8 mouse cellular contexts compared by ENCODE assay signal in the genomic region with DNA sequence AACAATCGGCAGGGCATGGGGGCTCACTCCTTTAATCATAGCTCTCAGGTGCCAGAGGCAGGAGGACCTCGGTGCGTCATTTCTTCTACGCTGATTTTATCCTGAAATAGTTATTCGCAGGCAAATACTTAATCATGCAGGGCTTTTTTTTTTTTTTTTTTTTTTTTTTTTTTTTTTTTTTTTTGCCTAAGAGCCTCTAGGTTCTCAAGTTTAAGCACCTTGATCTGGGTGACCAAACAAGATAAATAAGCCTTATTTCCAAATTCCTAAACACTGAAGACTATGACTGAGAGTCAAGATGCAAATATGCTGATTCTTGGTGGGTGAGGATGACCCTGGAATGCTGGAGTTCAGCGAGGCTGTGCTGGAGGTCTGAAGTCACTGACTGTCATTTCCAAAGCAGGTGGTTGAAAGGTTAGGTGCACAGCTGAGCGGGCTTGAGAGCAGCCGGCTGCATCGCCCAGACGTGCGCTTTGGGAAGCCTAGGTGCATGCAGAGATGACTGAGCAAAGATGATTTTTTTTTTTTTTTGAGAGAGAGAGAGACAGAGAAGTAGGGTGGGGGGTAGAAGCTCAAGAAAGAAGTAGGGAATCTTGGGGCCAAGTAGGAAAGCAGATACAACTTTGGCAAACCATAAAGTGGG. TPM values are rescaled to one million over a fixed set of nuclear protein-coding genes. Genes with fewer than 3 reads are reported as not detected.
DNase-seq lines count a peak whose midpoint lies in the region; ATAC-seq and TF ChIP-seq lines count a peak whose summit lies in the region.

No protein-coding gene starts in this region.

- TF ChIP-seq POLR2A in thymus, adult 2 months (IDR thresholded peaks at IDR 0.05; ENCODE audit: control insufficient read depth, extremely low read depth, insufficient read depth, low read length, poor library complexity): no peak

- peak overlapping the region; percentile 23; the same call in 1 of the 2 replicates for H3K27ac ChIP-seq in lung, postnatal 0 days (ENCODE audit: low read length)
- no peak overlapping the region for H3K27ac ChIP-seq in intestine, embryonic 16.5 days (ENCODE audit: low read length)
- no peak overlapping the region for H3K27ac ChIP-seq in thymus, adult 2 months (ENCODE audit: control insufficient read depth, insufficient read depth, low read length)

- no peaks in the 10 kb centered on the region for H3K36me3 ChIP-seq in lung, postnatal 0 days (ENCODE audit: insufficient read depth, low read length)
- peaks cover 3% of the 10 kb centered on the region; the same call in 1 of the 2 replicates for H3K36me3 ChIP-seq in intestine, embryonic 16.5 days (ENCODE audit: control insufficient read depth, insufficient read depth, low read length)
- H3K36me3 ChIP-seq in thymus, adult 2 months (ENCODE audit: control insufficient read depth, insufficient read depth, low read length): peaks cover 10% of the 10 kb centered on the region

- ATAC-seq in lung, postnatal 0 days: no peak
- no peak for ATAC-seq in intestine, embryonic 16.5 days
- ATAC-seq in megakaryocyte, adult 5-6 weeks (ENCODE audit: poor library complexity, severe bottlenecking): peak; percentile 7; the same call in 1 of the 2 replicates
- ATAC-seq in frontal cortex, adult (ENCODE audit: low TSS enrichment): no peak
- no peak for ATAC-seq in CD4-positive, CD25-positive, alpha-beta regulatory T cell, adult 4 months

- H3K9ac ChIP-seq in lung, postnatal 0 days (replicated peaks; ENCODE audit: low read depth): peak overlapping the region; percentile 85
- H3K9ac ChIP-seq in intestine, embryonic 16.5 days (ENCODE audit: low read depth, low read length): peak overlapping the region; percentile 87

- no peaks in the 10 kb centered on the region for H3K27me3 ChIP-seq in lung, postnatal 0 days (replicated peaks; ENCODE audit: insufficient read depth, low read length)
- H3K27me3 ChIP-seq in intestine, embryonic 16.5 days (replicated peaks; ENCODE audit: control insufficient read depth, insufficient read depth, low read length): no peaks in the 10 kb centered on the region
- H3K27me3 ChIP-seq in thymus, adult 2 months (ENCODE audit: control insufficient read depth, insufficient read depth, low read length): no peaks in the 10 kb centered on the region

- DNase-seq in lung, postnatal 0 days (ENCODE audit: low spot score): peak; percentile 34
- no peak for DNase-seq in lung, postnatal 10 days
- DNase-seq in embryo, embryonic 10.5 days (ENCODE audit: low spot score): peak; percentile 32
- no peak for DNase-seq in thymus, adult 2 months

- 33% methylated on average over 11 of the region's 11 CpGs for WGBS in lung, postnatal 0 days
- WGBS in intestine, embryonic 16.5 days: 37% methylated on average over 11 of the region's 11 CpGs
- WGBS in thymus, adult 2 months: 40% methylated on average over 11 of the region's 11 CpGs

- H3K4me1 ChIP-seq in lung, postnatal 0 days (ENCODE audit: insufficient read depth, low read depth, low read length): no peaks in the 10 kb centered on the region
- H3K4me1 ChIP-seq in intestine, embryonic 16.5 days (ENCODE audit: control insufficient read depth, insufficient read depth, low read length): peaks cover 6% of the 10 kb centered on the region; the same call in 1 of the 2 replicates
- H3K4me1 ChIP-seq in thymus, adult 2 months (replicated peaks; ENCODE audit: control insufficient read depth, insufficient read depth, low read length): peaks cover 3% of the 10 kb centered on the region

- TF ChIP-seq CTCF in lung, postnatal 0 days (IDR thresholded peaks at IDR 0.05): no peak
- no peak for TF ChIP-seq CTCF in thymus, adult 2 months (IDR thresholded peaks at IDR 0.05; ENCODE audit: borderline replicate concordance, control insufficient read depth, extremely low read depth, insufficient read depth, low read length, poor library complexity)

- peak overlapping the region; percentile 75 for H3K4me3 ChIP-seq in lung, postnatal 0 days (ENCODE audit: low read depth, low read length)
- peak overlapping the region; percentile 90 for H3K4me3 ChIP-seq in intestine, embryonic 16.5 days (ENCODE audit: low read length)
- H3K4me3 ChIP-seq in thymus, adult 2 months (ENCODE audit: control insufficient read depth, insufficient read depth, low read length): peak overlapping the region; percentile 73

- TF ChIP-seq EP300 in lung, postnatal 0 days (IDR thresholded peaks at IDR 0.05): no peak

- H3K9me3 ChIP-seq in lung, postnatal 0 days (ENCODE audit: low read length): no peaks in the 10 kb centered on the region
- no peaks in the 10 kb centered on the region for H3K9me3 ChIP-seq in intestine, embryonic 16.5 days (ENCODE audit: control insufficient read depth, low read length)

- H3K4me2 ChIP-seq in lung, postnatal 0 days (replicated peaks; ENCODE audit: low read depth, low read length): peak overlapping the region; percentile 89
- peak overlapping the region; percentile 87 for H3K4me2 ChIP-seq in intestine, embryonic 16.5 days (ENCODE audit: low read depth, low read length)

RNA-seq across cellular contexts. Expression of a gene that starts 0.9 kb away (rescaled TPM):
- 11.6 and 11.8 TPM in 2 replicates for polyA plus RNA-seq in lung, postnatal 0 days (2015; fragmentation: Nextera tagmentation; extraction: Ambion mirVana)
- polyA plus RNA-seq in intestine, embryonic 16.5 days (2015; fragmentation: Nextera tagmentation; extraction: Ambion mirVana): 17.6 and 18.8 TPM in 2 replicates
- total RNA-seq in megakaryocyte, adult 5-6 weeks (2015): 16.1 and 16.4 TPM in 2 replicates
- total RNA-seq in megakaryocyte, adult 5-6 weeks (2017): 11.0 and 12.2 TPM in 2 replicates
- polyA plus RNA-seq in thymus, adult 2 months (2012; rRNA removed): 16.7 and 20.0 TPM in 2 replicates
- 10 to 100 TPM; 14.8 to 15.1 TPM for polyA plus RNA-seq in CD4-positive, CD25-positive, alpha-beta regulatory T cell, adult 4 months (2017; shearing (Covaris generic))

Comparison
In these comparisons a context has a peak if more than half of its experiments do, and no peak if none do; other contexts are left out.
1. DNase-seq: peak in lung, postnatal 0 days (single experiment) and embryo, embryonic 10.5 days (single experiment); none in lung, postnatal 10 days (single experiment) and thymus, adult 2 months (single experiment).
2. Peak in every context shown above with its lines, with median percentiles within 50 percentile points of each other: H3K4me3 ChIP-seq.